Mouse (Mus musculus): Measurements from ENCODE around the gene Nt5e. TPM values are rescaled to one million over a fixed set of nuclear protein-coding genes. Genes with fewer than 3 reads are reported as not detected.

Gene Nt5e
- polyA plus RNA-seq, 1 experiment from 2014 or later = 3.3 TPM

- no peak overlapping the region for H3K27ac ChIP-seq (ENCODE audit: low read length)
- no peaks in the 10 kb centered on the region for H3K9me3 ChIP-seq (ENCODE audit: control insufficient read depth, low read length)
- no peaks in the 10 kb centered on the region for H3K27me3 ChIP-seq (ENCODE audit: control insufficient read depth, insufficient read depth, low read depth, low read length)
- H3K4me2 ChIP-seq (ENCODE audit: low read depth, low read length) = no peak overlapping the region
- no peak overlapping the region for H3K4me3 ChIP-seq (ENCODE audit: low read length)
- peaks cover 13% of the 10 kb centered on the region for H3K36me3 ChIP-seq (ENCODE audit: control insufficient read depth, insufficient read depth, low read length)
- no peaks in the 10 kb centered on the region for H3K4me1 ChIP-seq (replicated peaks; ENCODE audit: control insufficient read depth, insufficient read depth, low read length)
- no peak for ATAC-seq (ENCODE audit: low read depth)
- no peak overlapping the region for H3K9ac ChIP-seq (ENCODE audit: low read length)
- 81% methylated on average over 8 of the region's 8 CpGs for WGBS
Measured at GRCm38 (mm10) chr9:88394852-88395251, 67.9 kb downstream of the Nt5e start.

GRCm38 (mm10) chr9:88398461-88398860 lies 71.5 kb downstream of the Nt5e start:
- WGBS = 63% methylated on average over 1 of the region's 1 CpGs
- Histone ChIP-seq H3K4me2 (ENCODE audit: low read depth, low read length) (no peak overlapping the region), H3K36me3 (ENCODE audit: control insufficient read depth, insufficient read depth, low read length) (peaks cover 8% of the 10 kb centered on the region; the same call in 1 of the 2 replicates), H3K9me3 (ENCODE audit: control insufficient read depth, low read length) (no peaks in the 10 kb centered on the region), H3K4me1 (replicated peaks; ENCODE audit: control insufficient read depth, insufficient read depth, low read length) (no peaks in the 10 kb centered on the region), H3K9ac (ENCODE audit: low read length) (no peak overlapping the region), H3K27ac (ENCODE audit: low read length) (no peak overlapping the region), H3K4me3 (ENCODE audit: low read length) (no peak overlapping the region), H3K27me3 (ENCODE audit: control insufficient read depth, insufficient read depth, low read depth, low read length) (no peaks in the 10 kb centered on the region)
- ATAC-seq (ENCODE audit: low read depth) = no peak

GRCm38 (mm10) chr9:88404088-88404487 lies 77.1 kb downstream of the Nt5e start:
- ATAC-seq (ENCODE audit: low read depth) = peak; percentile 87
- Histone ChIP-seq H3K4me2 (ENCODE audit: low read depth, low read length) (no peak overlapping the region), H3K36me3 (ENCODE audit: control insufficient read depth, insufficient read depth, low read length) (peaks cover 2% of the 10 kb centered on the region; the same call in 1 of the 2 replicates), H3K4me1 (replicated peaks; ENCODE audit: control insufficient read depth, insufficient read depth, low read length) (no peaks in the 10 kb centered on the region), H3K27me3 (ENCODE audit: control insufficient read depth, insufficient read depth, low read depth, low read length) (no peaks in the 10 kb centered on the region), H3K9me3 (ENCODE audit: control insufficient read depth, low read length) (no peaks in the 10 kb centered on the region), H3K4me3 (ENCODE audit: low read length) (no peak overlapping the region), H3K9ac (ENCODE audit: low read length) (no peak overlapping the region), H3K27ac (ENCODE audit: low read length) (peak overlapping the region; percentile 27; the same call in 1 of the 2 replicates)
- 57% methylated on average over 10 of the region's 10 CpGs for WGBS

- no peak overlapping the region for H3K27ac ChIP-seq (ENCODE audit: low read length)
- WGBS = 61% methylated on average over 6 of the region's 6 CpGs
- H3K9ac ChIP-seq (ENCODE audit: low read length) = no peak overlapping the region
- no peak overlapping the region for H3K4me2 ChIP-seq (ENCODE audit: low read depth, low read length)
- no peak for ATAC-seq (ENCODE audit: low read depth)
- peaks cover 5% of the 10 kb centered on the region; the same call in 1 of the 2 replicates for H3K36me3 ChIP-seq (ENCODE audit: control insufficient read depth, insufficient read depth, low read length)
- H3K27me3 ChIP-seq (ENCODE audit: control insufficient read depth, insufficient read depth, low read depth, low read length) = no peaks in the 10 kb centered on the region
- no peaks in the 10 kb centered on the region for H3K4me1 ChIP-seq (replicated peaks; ENCODE audit: control insufficient read depth, insufficient read depth, low read length)
- H3K9me3 ChIP-seq (ENCODE audit: control insufficient read depth, low read length) = no peaks in the 10 kb centered on the region
- no peak overlapping the region for H3K4me3 ChIP-seq (ENCODE audit: low read length)
Measured at GRCm38 (mm10) chr9:88404515-88404914, 77.5 kb downstream of the Nt5e start.

GRCm38 (mm10) chr9:88409978-88410377 lies 83.0 kb downstream of the Nt5e start:
- H3K4me3 ChIP-seq (ENCODE audit: low read length) = no peak overlapping the region
- H3K27me3 ChIP-seq (ENCODE audit: control insufficient read depth, insufficient read depth, low read depth, low read length) = no peaks in the 10 kb centered on the region
- WGBS = 90% methylated on average over 2 of the region's 2 CpGs
- no peaks in the 10 kb centered on the region for H3K9me3 ChIP-seq (ENCODE audit: control insufficient read depth, low read length)
- no peak for ATAC-seq (ENCODE audit: low read depth)
- H3K36me3 ChIP-seq (ENCODE audit: control insufficient read depth, insufficient read depth, low read length) = peaks cover 3% of the 10 kb centered on the region; the same call in 1 of the 2 replicates
- no peak overlapping the region for H3K27ac ChIP-seq (ENCODE audit: low read length)
- H3K9ac ChIP-seq (ENCODE audit: low read length) = no peak overlapping the region
- H3K4me1 ChIP-seq (replicated peaks; ENCODE audit: control insufficient read depth, insufficient read depth, low read length) = no peaks in the 10 kb centered on the region
- no peak overlapping the region for H3K4me2 ChIP-seq (ENCODE audit: low read depth, low read length)

- 36% methylated on average over 1 of the region's 1 CpGs for WGBS
- Histone ChIP-seq H3K4me3 (ENCODE audit: low read length) (no peak overlapping the region), H3K4me2 (ENCODE audit: low read depth, low read length) (no peak overlapping the region), H3K4me1 (replicated peaks; ENCODE audit: control insufficient read depth, insufficient read depth, low read length) (0 out of 2 replicates have a peak, but pooled peaks cover 4% of the 10 kb centered on the region), H3K9ac (ENCODE audit: low read length) (no peak overlapping the region), H3K27ac (ENCODE audit: low read length) (no peak overlapping the region), H3K9me3 (ENCODE audit: control insufficient read depth, low read length) (no peaks in the 10 kb centered on the region), H3K27me3 (ENCODE audit: control insufficient read depth, insufficient read depth, low read depth, low read length) (no peaks in the 10 kb centered on the region), H3K36me3 (ENCODE audit: control insufficient read depth, insufficient read depth, low read length) (peaks cover 5% of the 10 kb centered on the region; the same call in 1 of the 2 replicates)
- ATAC-seq (ENCODE audit: low read depth) = peak; percentile 64
Measured at GRCm38 (mm10) chr9:88416752-88417151, 89.8 kb downstream of the Nt5e start.

Other genes with a start within 250 kb of the Nt5e start
- gene Snx14, start 111.8 kb downstream of the Nt5e start, polyA plus RNA-seq (2015; fragmentation: Nextera tagmentation; extraction: Ambion mirVana) = 28.8 and 30.1 TPM in 2 replicates
- gene Gm20537, start 129.4 kb downstream of the Nt5e start, polyA plus RNA-seq (2015; fragmentation: Nextera tagmentation; extraction: Ambion mirVana) = 0.94 and 1.2 TPM in 2 replicates
- 82.4 and 89.0 TPM in 2 replicates for gene Syncrip, start 155.4 kb downstream of the Nt5e start, polyA plus RNA-seq (2015; fragmentation: Nextera tagmentation; extraction: Ambion mirVana)
- gene Zfp949, start 220.8 kb downstream of the Nt5e start, polyA plus RNA-seq (2015; fragmentation: Nextera tagmentation; extraction: Ambion mirVana) = 11.2 and 12.5 TPM in 2 replicates

All from lung, embryonic 16.5 days (tissue).